ENCODE assay signal across 24 mouse cellular contexts in the genomic region with DNA sequence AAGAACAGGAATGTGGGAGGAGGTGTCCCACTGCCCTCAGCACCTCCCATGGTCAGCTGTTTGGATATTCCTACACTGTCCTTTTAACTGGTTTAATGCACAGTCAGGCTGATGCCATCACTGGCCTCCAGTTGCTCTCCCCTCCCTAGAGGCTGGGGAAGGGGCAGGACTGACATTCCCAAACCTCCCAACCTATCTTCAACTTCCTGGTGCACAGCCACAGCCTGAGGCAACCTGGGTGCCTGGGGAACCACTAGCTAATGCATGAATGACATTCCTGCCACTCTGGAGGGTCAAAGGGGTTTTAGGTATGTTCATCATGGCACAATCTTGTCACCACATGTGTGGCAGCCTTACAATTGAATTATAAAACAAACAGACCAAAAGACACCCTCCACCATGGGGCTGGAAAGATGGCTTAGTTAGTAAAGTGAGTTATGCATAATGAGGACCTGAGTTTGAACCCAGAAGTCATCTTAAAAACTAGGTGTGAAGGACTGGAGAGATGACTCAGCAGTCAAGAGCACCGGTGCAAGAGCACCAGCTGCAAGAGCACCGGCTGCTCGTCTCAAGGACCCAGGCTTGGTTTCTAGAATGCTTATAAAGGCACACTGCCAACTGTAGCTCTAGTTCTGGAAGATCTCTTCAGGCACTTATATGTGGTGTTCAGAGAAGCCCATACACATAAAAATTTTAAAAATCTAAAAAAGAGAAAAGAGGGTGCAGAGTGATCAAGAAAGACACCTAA. TPM values are rescaled to one million over a fixed set of nuclear protein-coding genes. Genes with fewer than 3 reads are reported as not detected.
A peak's percentile ranks its signal among the peaks of the same experiment; 100 is the strongest.
DNase-seq lines count a peak whose midpoint lies in the region; ATAC-seq and TF ChIP-seq lines count a peak whose summit lies in the region.
"Had no signal": no experiment of that assay in that cellular context is flagged by ENCODE, and none has a peak within 500 bp of the region (broad histone marks: within the 10 kb centered on the region; RNA-seq: fewer than 3 reads in every experiment).

No protein-coding gene starts in this region.

- H3K79me2 ChIP-seq in MEL (ENCODE audit: control insufficient read depth, insufficient read depth, low read length, poor library complexity) = no peaks in the 10 kb centered on the region

- no peak overlapping the region for H3K4me3 ChIP-seq in liver, embryonic 11.5 days (ENCODE audit: low read depth, low read length)
- H3K4me3 ChIP-seq in MEL (ENCODE audit: control insufficient read depth in 1 of 2, insufficient read depth in 1 of 2, low read depth in 2 of 2, low read length in 2 of 2) = no peak overlapping the region
- peak overlapping the region; percentile 20 for H3K4me3 ChIP-seq in erythroblast, embryonic 14.5 days (replicated peaks)
- no peak overlapping the region for H3K4me3 ChIP-seq in liver, postnatal 0 days (ENCODE audit: low read depth, low read length)
- H3K4me3 ChIP-seq in hindbrain, embryonic 16.5 days (ENCODE audit: low read length) = no peak overlapping the region
- H3K4me3 ChIP-seq: forebrain, embryonic 13.5 days; heart, embryonic 15.5 days; layer of hippocampus, adult 2 months had no signal

- ATAC-seq in liver, embryonic 11.5 days (replicated peaks; ENCODE audit: low FRiP score) = no peak
- no peak for ATAC-seq in liver, postnatal 0 days
- no peak for ATAC-seq in hindbrain, embryonic 16.5 days
- ATAC-seq: forebrain, embryonic 13.5 days; inflammation-experienced regulatory T-cells, adult 6 months; midbrain, embryonic 16.5 days had no signal

- TF ChIP-seq CTCF in MEL (IDR thresholded peaks at IDR 0.05 in 2 of 3, conservative IDR thresholded peaks at IDR 0.05 in 1 of 3; ENCODE audit: control insufficient read depth in 1 of 3, insufficient read depth in 1 of 3, low read depth in 2 of 3, low read length in 3 of 3, poor library complexity in 1 of 3, severe bottlenecking in 1 of 3) = no peak
- TF ChIP-seq CTCF in liver, postnatal 0 days (IDR thresholded peaks at IDR 0.05; ENCODE audit: low read depth) = no peak

- H3K36me3 ChIP-seq in liver, embryonic 11.5 days (ENCODE audit: control insufficient read depth, insufficient read depth, low read length) = no peaks in the 10 kb centered on the region
- peaks cover 0 to 24% of the 10 kb centered on the region in 2 experiments; a peak in 2 of 4 replicates for H3K36me3 ChIP-seq in MEL (ENCODE audit: control insufficient read depth in 1 of 2, insufficient read depth in 2 of 2, low read length in 2 of 2)
- H3K36me3 ChIP-seq in erythroblast, embryonic 14.5 days (ENCODE audit: control insufficient read depth) = peaks cover 13% of the 10 kb centered on the region; the same call in 1 of the 2 replicates
- no peaks in the 10 kb centered on the region for H3K36me3 ChIP-seq in liver, postnatal 0 days (replicated peaks; ENCODE audit: insufficient read depth, low read length)
- no peaks in the 10 kb centered on the region for H3K36me3 ChIP-seq in hindbrain, embryonic 16.5 days (ENCODE audit: control insufficient read depth, insufficient read depth, low read length)
- H3K36me3 ChIP-seq: heart, embryonic 15.5 days had no signal

- 62% methylated on average over 3 of the region's 3 CpGs for WGBS in liver, embryonic 11.5 days
- 36% methylated on average over 3 of the region's 3 CpGs for WGBS in liver, postnatal 0 days (ENCODE audit: insufficient replicate concordance)
- WGBS in hindbrain, embryonic 16.5 days = 81% methylated on average over 3 of the region's 3 CpGs

- peaks cover 18% of the 10 kb centered on the region for H3K4me1 ChIP-seq in liver, embryonic 11.5 days (replicated peaks; ENCODE audit: control insufficient read depth, insufficient read depth, low read length)
- H3K4me1 ChIP-seq in MEL (ENCODE audit: control insufficient read depth in 1 of 2, insufficient read depth in 2 of 2, low read length in 2 of 2) = peaks cover 20 to 26% of the 10 kb centered on the region in 2 experiments
- peaks cover 62% of the 10 kb centered on the region for H3K4me1 ChIP-seq in erythroblast, embryonic 14.5 days (ENCODE audit: control insufficient read depth)
- peaks cover 14% of the 10 kb centered on the region for H3K4me1 ChIP-seq in liver, postnatal 0 days (ENCODE audit: insufficient read depth)
- no peaks in the 10 kb centered on the region for H3K4me1 ChIP-seq in hindbrain, embryonic 16.5 days (ENCODE audit: control insufficient read depth, insufficient read depth, low read depth, low read length)
- H3K4me1 ChIP-seq: forebrain, embryonic 13.5 days had no signal

- no peak for TF ChIP-seq RAD21 in MEL (IDR thresholded peaks at IDR 0.05; ENCODE audit: low read depth, low read length)

- DNase-seq in liver (peak; percentile 51), MEL (ENCODE audit: low read depth, low spot score) (peak; percentile 55)
- no peak for DNase-seq in liver, embryonic 11.5 days (ENCODE audit: low spot score)
- DNase-seq in liver, postnatal 0 days = no peak
- DNase-seq in natural killer cell, adult 2 months (ENCODE audit: low spot score in 2 of 2) = no peak
- DNase-seq: adrenal gland, postnatal 14 days; cerebellum, adult 11 months; cerebellum, postnatal 14 days; embryo, embryonic 11 days; gastrocnemius, postnatal 10 days; heart, adult 11 months; kidney, adult 8-10 months; kidney, postnatal 14 days; layer of hippocampus, postnatal 36 days; left cerebral cortex, postnatal 4 days; retina, postnatal 1 day; thymus, postnatal 14 days had no signal

- H3K9me3 ChIP-seq in liver, embryonic 11.5 days (ENCODE audit: control insufficient read depth, low read length) = no peaks in the 10 kb centered on the region
- no peaks in the 10 kb centered on the region for H3K9me3 ChIP-seq in MEL (replicated peaks; ENCODE audit: insufficient read depth, low read length)
- no peaks in the 10 kb centered on the region for H3K9me3 ChIP-seq in erythroblast, embryonic 14.5 days (ENCODE audit: control insufficient read depth, low read length)
- no peaks in the 10 kb centered on the region for H3K9me3 ChIP-seq in liver, postnatal 0 days (ENCODE audit: low read length)
- H3K9me3 ChIP-seq in hindbrain, embryonic 16.5 days (ENCODE audit: control insufficient read depth, low read length) = no peaks in the 10 kb centered on the region
- H3K9me3 ChIP-seq: forebrain, embryonic 13.5 days had no signal

- no peak overlapping the region for H3K9ac ChIP-seq in liver, embryonic 11.5 days (ENCODE audit: low read depth, low read length)
- H3K9ac ChIP-seq in MEL (ENCODE audit: control insufficient read depth, low read depth, low read length, poor library complexity, severe bottlenecking) = no peak overlapping the region
- H3K9ac ChIP-seq in liver, postnatal 0 days (replicated peaks) = no peak overlapping the region
- no peak overlapping the region for H3K9ac ChIP-seq in hindbrain, embryonic 16.5 days (ENCODE audit: low read depth, low read length)
- H3K9ac ChIP-seq: forebrain, embryonic 13.5 days; heart, embryonic 15.5 days had no signal

- 0 out of 4 replicates have a peak, but pooled peaks of 1 of the 2 experiments have one; percentile 14 for TF ChIP-seq EP300 in MEL (IDR thresholded peaks at IDR 0.05; ENCODE audit: low read depth in 1 of 2, low read length in 2 of 2)
- no peak for TF ChIP-seq EP300 in liver, postnatal 0 days (IDR thresholded peaks at IDR 0.05; ENCODE audit: low read depth)

- no peaks in the 10 kb centered on the region; the same call in 1 of the 2 replicates for H3K27me3 ChIP-seq in liver, embryonic 11.5 days (replicated peaks; ENCODE audit: control insufficient read depth, insufficient read depth, low read length)
- no peaks in the 10 kb centered on the region for H3K27me3 ChIP-seq in MEL (ENCODE audit: control insufficient read depth in 1 of 2, insufficient read depth in 2 of 2, low read length in 2 of 2)
- H3K27me3 ChIP-seq in erythroblast, embryonic 14.5 days (ENCODE audit: control insufficient read depth) = no peaks in the 10 kb centered on the region
- H3K27me3 ChIP-seq in liver, postnatal 0 days (ENCODE audit: insufficient read depth, low read length) = no peaks in the 10 kb centered on the region
- H3K27me3 ChIP-seq in hindbrain, embryonic 16.5 days (replicated peaks; ENCODE audit: control insufficient read depth, insufficient read depth, low read length) = no peaks in the 10 kb centered on the region
- H3K27me3 ChIP-seq: forebrain, embryonic 13.5 days; heart, embryonic 15.5 days had no signal

- no peak for TF ChIP-seq POLR2A in MEL (IDR thresholded peaks at IDR 0.05; ENCODE audit: control insufficient read depth in 1 of 2, insufficient read depth in 1 of 2, low read depth in 1 of 2, low read length in 2 of 2, poor library complexity in 1 of 2)

- H3K27ac ChIP-seq in liver, embryonic 11.5 days (ENCODE audit: low read depth, low read length) = no peak overlapping the region
- no peak overlapping the region for H3K27ac ChIP-seq in MEL (ENCODE audit: control insufficient read depth, low read depth, low read length)
- no peak overlapping the region for H3K27ac ChIP-seq in liver, postnatal 0 days (ENCODE audit: low read depth)
- no peak overlapping the region for H3K27ac ChIP-seq in hindbrain, embryonic 16.5 days (ENCODE audit: low read depth, low read length)
- H3K27ac ChIP-seq: forebrain, embryonic 13.5 days; heart, embryonic 15.5 days; layer of hippocampus, adult 2 months had no signal

- no peak overlapping the region for H3K4me2 ChIP-seq in liver, embryonic 11.5 days
- H3K4me2 ChIP-seq in liver, postnatal 0 days (ENCODE audit: low read depth, low read length) = 0 out of 2 replicates have a peak overlapping the region, but pooled peaks have one; percentile 6
- no peak overlapping the region for H3K4me2 ChIP-seq in hindbrain, embryonic 16.5 days (ENCODE audit: low read length)
- H3K4me2 ChIP-seq: forebrain, embryonic 13.5 days; heart, embryonic 15.5 days had no signal

RNA-seq across cellular contexts. Expression of a gene that starts 7.3 kb away (rescaled TPM):
- 115 and 118 TPM in 2 replicates for polyA plus RNA-seq in liver, embryonic 11.5 days (2014; fragmentation: Nextera tagmentation; extraction: Ambion mirVana)
- total RNA-seq in MEL (2012; rRNA removed) = 159 and 205 TPM in 2 replicates
- polyA plus RNA-seq in MEL (2012; ENCODE audit: insufficient read depth in 1 of 2, insufficient read length in 2 of 2, low read depth in 1 of 2, low replicate concordance in 2 of 2, missing spikeins in 1 of 2) = 100 to 1,000 TPM in 1 of 2 experiments, 10 to 100 TPM in 1; 53.5 to 212 TPM
- 14.9 and 17.8 TPM in 2 replicates for polyA plus RNA-seq in erythroblast, embryonic 14.5 days (2012)
- 31.0 and 37.5 TPM in 2 replicates for polyA plus RNA-seq in liver, postnatal 0 days (2015; fragmentation: Nextera tagmentation; extraction: Ambion mirVana)
- 0.28 and 0.41 TPM in 2 replicates for polyA plus RNA-seq in hindbrain, embryonic 16.5 days (2015; fragmentation: Nextera tagmentation; extraction: Ambion mirVana)
- total RNA-seq: left cerebral cortex, postnatal 4 days had no signal

RNA-seq across cellular contexts. Expression of a gene that starts 28.5 kb away (rescaled TPM):
- 1.5 and 1.8 TPM in 2 replicates for polyA plus RNA-seq in liver, embryonic 11.5 days (2014; fragmentation: Nextera tagmentation; extraction: Ambion mirVana)
- not detected in 2 replicates for total RNA-seq in MEL (2012; rRNA removed)
- not detected for polyA plus RNA-seq in MEL (2012; ENCODE audit: insufficient read depth in 1 of 2, insufficient read length in 2 of 2, low read depth in 1 of 2, low replicate concordance in 2 of 2, missing spikeins in 1 of 2)
- polyA plus RNA-seq in erythroblast, embryonic 14.5 days (2012) = 0.05 TPM in 1 of 2 replicates, not detected in the other
- 0.21 and 0.23 TPM in 2 replicates for polyA plus RNA-seq in liver, postnatal 0 days (2015; fragmentation: Nextera tagmentation; extraction: Ambion mirVana)
- 0.93 and 1.3 TPM in 2 replicates for polyA plus RNA-seq in hindbrain, embryonic 16.5 days (2015; fragmentation: Nextera tagmentation; extraction: Ambion mirVana)
- total RNA-seq: adrenal gland, postnatal 14 days; gastrocnemius, postnatal 10 days had no signal

RNA-seq across cellular contexts. Expression of a gene that starts 55.0 kb away (rescaled TPM):
- 273 and 276 TPM in 2 replicates for polyA plus RNA-seq in liver, embryonic 11.5 days (2014; fragmentation: Nextera tagmentation; extraction: Ambion mirVana)
- 86.8 and 105 TPM in 2 replicates for total RNA-seq in MEL (2012; rRNA removed)
- 100 to 1,000 TPM in 1 of 2 experiments, not detected in 1; 133 TPM for polyA plus RNA-seq in MEL (2012; ENCODE audit: insufficient read depth in 1 of 2, insufficient read length in 2 of 2, low read depth in 1 of 2, low replicate concordance in 2 of 2, missing spikeins in 1 of 2)
- polyA plus RNA-seq in erythroblast, embryonic 14.5 days (2012) = 5.9 and 6.3 TPM in 2 replicates
- 213 and 231 TPM in 2 replicates for polyA plus RNA-seq in liver, postnatal 0 days (2015; fragmentation: Nextera tagmentation; extraction: Ambion mirVana)
- 532 and 585 TPM in 2 replicates for polyA plus RNA-seq in hindbrain, embryonic 16.5 days (2015; fragmentation: Nextera tagmentation; extraction: Ambion mirVana)

Comparison
In these comparisons a context has a peak if more than half of its experiments do, and no peak if none do; other contexts are left out.
1. DNase-seq: peak in liver (single experiment) and MEL (single experiment); none in liver, embryonic 11.5 days (single experiment), liver, postnatal 0 days (single experiment) and natural killer cell, adult 2 months (0 of 2).
2. RNA of a gene that starts 7.3 kb away (polyA plus RNA-seq): 53.5 to 212 TPM in MEL, 115 to 118 TPM in liver, embryonic 11.5 days, 31.0 to 37.5 TPM in liver, postnatal 0 days and 14.9 to 17.8 TPM in erythroblast, embryonic 14.5 days; 0.28 to 0.41 TPM in hindbrain, embryonic 16.5 days; every median in the first group is over 10 times any median in the second.
3. RNA of a gene that starts 55.0 kb away (polyA plus RNA-seq): 532 to 585 TPM in hindbrain, embryonic 16.5 days, 273 to 276 TPM in liver, embryonic 11.5 days, 213 to 231 TPM in liver, postnatal 0 days and 133 TPM in MEL; 5.9 to 6.3 TPM in erythroblast, embryonic 14.5 days; every median in the first group is over 10 times any median in the second.